Mouse (Mus musculus) lung, adult 2 months (tissue): ENCODE measurements around the gene Bcl2l2.

Experiments
- CTCF ChIP-seq: fragments of 200-500 bp; IDR thresholded peaks from 2 replicates; pipeline ENCODE4 v1.5.1; 2011; ENCODE audit warnings: mild to moderate bottlenecking, low read length, control low read depth; ENCODE audit not compliant: insufficient read depth
- POLR2A ChIP-seq: fragments of 200-500 bp; IDR thresholded peaks from 2 replicates; pipeline ENCODE4 v1.6.1; 2011; ENCODE audit warnings: low read depth, mild to moderate bottlenecking, control low read depth, low read length, borderline replicate concordance; ENCODE audit errors: extremely low read depth

DNA sequence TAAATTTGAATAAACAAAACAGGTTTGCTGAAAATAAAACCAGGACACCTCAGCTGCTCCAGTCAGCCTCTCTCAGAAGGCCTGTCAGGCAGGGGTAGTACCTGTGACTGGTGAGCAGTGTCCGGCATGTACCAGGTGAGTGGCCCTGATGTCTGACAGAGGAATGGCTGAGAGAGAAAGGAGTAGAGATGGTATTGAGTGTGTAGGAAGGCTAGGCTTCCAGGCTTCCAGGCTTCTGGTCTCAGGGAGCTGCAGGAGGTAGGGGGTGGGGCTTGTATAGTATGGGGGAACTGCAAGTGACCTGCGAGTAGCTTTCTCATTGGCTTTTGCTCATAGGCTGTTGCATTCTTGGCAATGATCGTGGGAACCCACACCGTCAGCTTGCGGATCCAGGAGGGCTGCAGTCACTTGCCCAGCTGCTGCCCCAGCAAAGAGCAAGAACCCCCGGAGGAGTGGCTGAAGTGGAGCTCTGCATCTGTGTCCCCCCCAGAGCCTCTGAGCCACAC, 49.5 kb downstream of the Bcl2l2 start, which contains the start of gene Il25:
- TF ChIP-seq CTCF (no peak), POLR2A (no peak)
